Mouse (Mus musculus) liver, embryonic 14.5 days (tissue): ENCODE measurements around the gene Ing1.
"Not testable (repeated sequence)": the region's sequence is repeated elsewhere in the genome, so short reads cannot be mapped to it uniquely, and the experiment has no call there.

Experiments used
- CTCF ChIP-seq: IDR thresholded peaks from 2 replicates; pipeline ENCODE4 v1.5.1; 2016; ENCODE audit warnings: antibody characterized with exemption, low read depth, control low read depth
- EP300 ChIP-seq: IDR thresholded peaks from 2 replicates; pipeline ENCODE4 v1.6.1; 2016; ENCODE audit warnings: antibody characterized with exemption, low read depth

DNA sequence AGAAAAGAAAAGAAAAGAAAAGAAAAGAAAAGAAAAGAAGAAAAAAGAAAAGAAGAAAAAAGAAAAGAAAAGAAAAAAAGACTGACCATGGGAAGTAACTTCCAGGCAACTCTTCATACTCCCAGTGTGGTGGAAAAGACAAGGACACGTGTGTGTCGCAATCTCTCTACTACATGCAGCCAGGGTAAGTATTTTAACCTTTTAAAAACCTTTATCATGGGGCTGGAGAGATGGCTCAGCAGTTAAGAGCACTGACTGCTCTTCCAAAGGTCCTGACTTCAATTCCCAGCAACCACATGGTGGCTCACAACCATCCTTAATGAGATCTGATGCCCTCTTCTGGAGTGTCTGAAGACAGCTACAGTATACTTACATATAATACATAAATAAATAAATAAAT lies 12.8 kb downstream of the Ing1 start:
- TF ChIP-seq CTCF, EP300: not testable (repeated sequence)
